Mouse (Mus musculus) c-Kit-positive CD71-negative TER-119-negative erythroid progenitor cells, embryonic 14.5 days (primary cell): ENCODE data around the gene 1700015G11Rik.

Source experiments
- DNase-seq: peaks from one replicate; pipeline ENCODE4 v3.0.0-alpha.2; 2013; ENCODE audit warnings: low read depth

Gene 1700015G11Rik

GRCm38 (mm10) chr7:51967581-51967980 is 47.9 kb downstream of the 1700015G11Rik start:
- DNase-seq, result no peak

- no peak for DNase-seq
These were observed 50.8 kb downstream of the 1700015G11Rik start for GRCm38 (mm10) chr7:51964681-51965080.

GRCm38 (mm10) chr7:51962219-51962952 is 53.1 kb downstream of the 1700015G11Rik start:
- DNase-seq, result no peak
